Mouse (Mus musculus) myocyte (in vitro differentiated cells): ENCODE results near the gene Slc29a1. TPM values are rescaled to one million over a fixed set of nuclear protein-coding genes. Genes with fewer than 3 reads are reported as not detected.

Experiments
- H3K27me3 ChIP-seq: one replicate; pipeline ENCODE4 v1.6.1; 2011; ENCODE audit not compliant: control insufficient read depth, insufficient read depth, insufficient read length
- H3K36me3 ChIP-seq: one replicate; pipeline ENCODE4 v1.6.1; 2011; ENCODE audit not compliant: control insufficient read depth, insufficient read depth
- H3K4me2 ChIP-seq: one replicate; pipeline ENCODE4 v1.6.1; 2011; ENCODE audit warnings: low read depth, control low read depth
- H3K4me3 ChIP-seq: one replicate; pipeline ENCODE4 v1.5.1; 2011; ENCODE audit warnings: mild to moderate bottlenecking, control low read depth, moderate library complexity
- H3K79me2 ChIP-seq: one replicate; pipeline ENCODE4 v1.6.1; 2011; ENCODE audit not compliant: control insufficient read depth, insufficient read depth
- H3ac ChIP-seq: one replicate; pipeline ENCODE4 v1.6.1; 2011; ENCODE audit not compliant: control insufficient read depth, insufficient read length
- CEBPB ChIP-seq: IDR thresholded peaks from 2 replicates; pipeline ENCODE4 v1.6.1; 2011; ENCODE audit warnings: mild to moderate bottlenecking, moderate library complexity; ENCODE audit not compliant: poor library complexity, insufficient read depth, severe bottlenecking
- E2F4 ChIP-seq: IDR thresholded peaks from one replicate; pipeline ENCODE4 v1.6.1; 2011; ENCODE audit warnings: mild to moderate bottlenecking, control low read depth, moderate library complexity; ENCODE audit not compliant: insufficient read depth
- MAX ChIP-seq: IDR thresholded peaks from one replicate; pipeline ENCODE4 v1.6.1; 2011; ENCODE audit warnings: low read depth, mild to moderate bottlenecking, control low read depth
- MYOD1 ChIP-seq, 3 experiments: IDR thresholded peaks; one replicate each; pipeline ENCODE4 v1.6.1; 2011; ENCODE audit warnings: control low read depth in 2 of 3, low read depth in 2 of 3, mild to moderate bottlenecking in 2 of 3, moderate library complexity in 1 of 3; ENCODE audit not compliant: insufficient read length in 2 of 3, control insufficient read depth in 1 of 3
- MYOG ChIP-seq, 3 experiments: IDR thresholded peaks; one replicate each; pipeline ENCODE4 v1.6.1; 2011; ENCODE audit warnings: control low read depth in 2 of 3, low read depth in 2 of 3, mild to moderate bottlenecking in 2 of 3; ENCODE audit not compliant: insufficient read length in 2 of 3, control insufficient read depth in 1 of 3, insufficient read depth in 1 of 3
- POLR2A ChIP-seq: IDR thresholded peaks from one replicate; pipeline ENCODE4 v1.6.1; 2011; ENCODE audit warnings: low read depth, mild to moderate bottlenecking, control low read depth, moderate library complexity; ENCODE audit not compliant: insufficient read length
- POLR2AphosphoS2 ChIP-seq: IDR thresholded peaks from one replicate; pipeline ENCODE4 v1.6.1; 2011; ENCODE audit warnings: low read depth, control low read depth; ENCODE audit not compliant: insufficient read length
- REST ChIP-seq: IDR thresholded peaks from one replicate; pipeline ENCODE4 v1.6.1; 2011; ENCODE audit warnings: mild to moderate bottlenecking, control low read depth, moderate library complexity; ENCODE audit not compliant: insufficient read depth, insufficient read length
- SRF ChIP-seq: IDR thresholded peaks from one replicate; pipeline ENCODE4 v1.6.1; 2011; ENCODE audit warnings: low read depth; ENCODE audit not compliant: control insufficient read depth, insufficient read length
- TCF12 ChIP-seq: IDR thresholded peaks from one replicate; pipeline ENCODE4 v1.6.1; 2011; ENCODE audit warnings: mild to moderate bottlenecking, control low read depth; ENCODE audit not compliant: poor library complexity, insufficient read depth, severe bottlenecking
- TCF3 ChIP-seq: IDR thresholded peaks from one replicate; pipeline ENCODE4 v1.6.1; 2011; ENCODE audit warnings: low read depth, control low read depth; ENCODE audit not compliant: insufficient read length
- USF1 ChIP-seq: IDR thresholded peaks from one replicate; pipeline ENCODE4 v1.6.1; 2011; ENCODE audit warnings: low read depth, mild to moderate bottlenecking, control low read depth, moderate library complexity
- polyA plus RNA-seq: library from polyadenylated mRNA; unstranded; fragments of >200 nt; fragmentation: generic; extraction: Trizol; gene quantifications from one replicate; pipeline ENCODE4 v1.2.1, GENCODE M21; 2012; ENCODE audit warnings: missing spikeins

The Slc29a1 gene
- polyA plus RNA-seq, 1 experiment, result 913 TPM

DNA sequence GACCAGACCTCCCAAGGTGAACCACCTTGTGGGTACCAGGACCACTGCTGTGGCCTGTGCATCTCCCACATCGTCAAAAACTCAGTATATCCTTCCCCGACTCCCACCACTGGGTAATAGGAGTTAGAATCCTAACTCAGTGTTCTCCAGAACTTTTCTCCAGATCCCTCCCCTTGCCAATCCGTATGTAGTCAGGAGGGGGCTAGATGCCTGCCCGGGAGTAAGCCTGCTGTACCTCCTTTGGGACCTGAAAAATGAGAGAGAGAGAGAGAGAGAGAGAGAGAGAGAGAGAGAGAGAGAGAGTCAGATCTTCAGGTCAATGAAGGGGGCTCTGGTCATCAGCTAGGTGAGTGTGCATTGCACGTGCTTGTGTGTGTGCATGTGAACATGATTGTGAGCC is 34.6 kb upstream of the Slc29a1 start:
- Histone ChIP-seq H3K27me3 (no peaks in the 10 kb centered on the region), H3K4me3 (no peak overlapping the region), H3K79me2 (no peaks in the 10 kb centered on the region), H3ac (no peak overlapping the region), H3K36me3 (no peaks in the 10 kb centered on the region), H3K4me2 (no peak overlapping the region)
- TF ChIP-seq MAX (no peak), REST (no peak), TCF3 (no peak), SRF (no peak), POLR2AphosphoS2 (no peak), TCF12 (no peak), CEBPB (no peak), USF1 (no peak), MYOG (IDR thresholded peaks at IDR 0.05; ENCODE audit: control insufficient read depth in 1 of 3, insufficient read depth in 1 of 3, insufficient read length in 2 of 3, low read depth in 2 of 3) (no peak), MYOD1 (IDR thresholded peaks at IDR 0.05; ENCODE audit: control insufficient read depth in 1 of 3, insufficient read length in 2 of 3, low read depth in 2 of 3) (no peak), E2F4 (no peak), POLR2A (no peak)

DNA sequence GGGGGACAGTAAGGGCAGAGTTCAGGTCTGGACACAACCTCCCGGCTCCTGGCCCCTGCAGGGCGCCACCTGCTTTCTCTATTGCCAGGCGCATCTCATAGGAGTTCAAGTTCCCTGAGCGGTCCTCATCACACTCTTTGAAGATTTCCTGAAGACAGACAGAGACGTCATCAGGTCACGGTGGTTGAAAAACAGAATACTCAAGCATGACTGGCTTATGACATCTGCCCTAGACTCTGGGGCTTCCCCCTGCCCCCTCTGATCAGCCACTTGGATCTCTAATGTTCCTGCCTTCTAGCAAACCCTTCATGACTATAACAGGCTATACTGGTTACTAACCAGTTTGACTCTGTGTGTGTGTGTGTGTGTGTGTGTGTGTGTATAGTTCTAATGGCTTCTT is 32.5 kb upstream of the Slc29a1 start:
- no peak for TF ChIP-seq TCF12
- no peak for TF ChIP-seq REST
- TF ChIP-seq SRF, result no peak
- no peak for TF ChIP-seq E2F4
- TF ChIP-seq USF1, result no peak
- TF ChIP-seq MYOD1 (IDR thresholded peaks at IDR 0.05; ENCODE audit: control insufficient read depth in 1 of 3, insufficient read length in 2 of 3, low read depth in 2 of 3), result no peak
- no peak for TF ChIP-seq MYOG (IDR thresholded peaks at IDR 0.05; ENCODE audit: control insufficient read depth in 1 of 3, insufficient read depth in 1 of 3, insufficient read length in 2 of 3, low read depth in 2 of 3)
- no peak for TF ChIP-seq TCF3
- TF ChIP-seq CEBPB, result no peak
- no peak for TF ChIP-seq POLR2AphosphoS2
- TF ChIP-seq POLR2A, result no peak
- Histone ChIP-seq H3K36me3 (no peaks in the 10 kb centered on the region), H3K4me3 (no peak overlapping the region), H3ac (no peak overlapping the region), H3K4me2 (no peak overlapping the region), H3K27me3 (no peaks in the 10 kb centered on the region), H3K79me2 (no peaks in the 10 kb centered on the region)

DNA sequence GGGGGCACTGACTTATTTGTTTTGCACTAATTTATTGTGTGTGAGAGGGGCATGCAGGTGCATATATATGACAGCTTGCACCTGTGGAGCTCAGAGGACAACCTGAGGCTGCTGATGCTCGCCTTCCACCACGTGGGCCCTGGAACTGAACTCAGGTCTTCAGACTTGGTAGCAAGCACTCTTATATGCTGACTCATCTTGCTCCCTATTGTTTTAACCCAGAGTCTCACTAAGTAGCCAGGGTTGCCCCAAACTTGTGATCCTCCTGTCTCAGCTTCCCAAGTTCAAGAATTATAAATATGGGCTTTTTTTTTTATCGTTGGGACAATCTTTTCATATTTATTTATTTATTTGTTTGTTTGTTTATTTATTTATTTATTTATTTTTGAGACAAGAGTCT is 31.6 kb upstream of the Slc29a1 start:
- TF ChIP-seq TCF12 (no peak), POLR2A (no peak), MYOD1 (IDR thresholded peaks at IDR 0.05; ENCODE audit: control insufficient read depth in 1 of 3, insufficient read length in 2 of 3, low read depth in 2 of 3) (no peak), SRF (no peak)
- H3K4me3 ChIP-seq, result peak overlapping the region; percentile 7
- H3K4me2 ChIP-seq, result no peak overlapping the region
- H3K27me3 ChIP-seq, result no peaks in the 10 kb centered on the region
- no peaks in the 10 kb centered on the region for H3K36me3 ChIP-seq
- no peak overlapping the region for H3ac ChIP-seq
- H3K79me2 ChIP-seq, result no peaks in the 10 kb centered on the region

DNA sequence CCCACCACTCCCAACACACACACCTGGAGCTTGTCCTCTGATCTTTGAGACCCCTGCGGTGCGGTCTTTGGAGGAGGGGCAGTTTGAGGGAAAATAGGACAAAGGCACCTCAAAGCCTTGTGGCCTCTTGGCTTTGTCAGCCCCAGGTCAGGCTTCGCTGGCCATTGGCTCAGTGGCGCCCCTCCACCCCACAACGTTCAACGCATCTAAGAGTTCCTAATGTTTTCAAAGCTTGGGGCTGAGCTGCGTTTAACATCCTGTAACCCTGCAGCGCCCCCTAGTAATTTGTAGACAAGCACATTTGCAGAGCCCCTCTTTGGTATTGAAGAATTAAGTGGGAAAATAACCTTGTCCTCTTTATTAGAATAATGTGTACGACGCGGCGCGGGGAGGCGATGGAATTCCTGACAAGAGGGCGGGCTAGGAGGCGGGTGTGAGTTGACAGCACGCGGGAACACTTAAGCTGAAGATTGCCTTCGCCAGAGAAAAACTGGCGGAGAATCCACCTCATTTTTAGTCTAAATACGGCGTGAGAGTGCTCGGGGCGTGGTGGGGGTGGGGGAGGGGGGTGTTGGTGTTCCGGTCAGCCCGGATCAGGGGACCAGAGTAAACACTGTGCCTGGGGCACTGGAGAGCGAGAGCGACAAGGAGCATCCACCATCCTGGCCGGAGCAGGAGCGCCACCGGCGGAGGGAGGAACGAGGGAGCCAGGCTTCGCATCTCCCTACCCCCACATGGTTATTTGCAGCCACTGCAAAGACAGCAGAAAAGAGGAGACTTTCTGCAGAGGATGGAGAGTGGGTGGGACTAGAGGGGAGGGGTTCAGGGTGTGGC is 30.7 kb upstream of the Slc29a1 start:
- Histone ChIP-seq H3K4me2 (peak overlapping the region; percentile 62), H3ac (no peak overlapping the region), H3K4me3 (peak overlapping the region; percentile 7), H3K79me2 (no peaks in the 10 kb centered on the region), H3K36me3 (no peaks in the 10 kb centered on the region), H3K27me3 (no peaks in the 10 kb centered on the region)
- no peak for TF ChIP-seq POLR2AphosphoS2

DNA sequence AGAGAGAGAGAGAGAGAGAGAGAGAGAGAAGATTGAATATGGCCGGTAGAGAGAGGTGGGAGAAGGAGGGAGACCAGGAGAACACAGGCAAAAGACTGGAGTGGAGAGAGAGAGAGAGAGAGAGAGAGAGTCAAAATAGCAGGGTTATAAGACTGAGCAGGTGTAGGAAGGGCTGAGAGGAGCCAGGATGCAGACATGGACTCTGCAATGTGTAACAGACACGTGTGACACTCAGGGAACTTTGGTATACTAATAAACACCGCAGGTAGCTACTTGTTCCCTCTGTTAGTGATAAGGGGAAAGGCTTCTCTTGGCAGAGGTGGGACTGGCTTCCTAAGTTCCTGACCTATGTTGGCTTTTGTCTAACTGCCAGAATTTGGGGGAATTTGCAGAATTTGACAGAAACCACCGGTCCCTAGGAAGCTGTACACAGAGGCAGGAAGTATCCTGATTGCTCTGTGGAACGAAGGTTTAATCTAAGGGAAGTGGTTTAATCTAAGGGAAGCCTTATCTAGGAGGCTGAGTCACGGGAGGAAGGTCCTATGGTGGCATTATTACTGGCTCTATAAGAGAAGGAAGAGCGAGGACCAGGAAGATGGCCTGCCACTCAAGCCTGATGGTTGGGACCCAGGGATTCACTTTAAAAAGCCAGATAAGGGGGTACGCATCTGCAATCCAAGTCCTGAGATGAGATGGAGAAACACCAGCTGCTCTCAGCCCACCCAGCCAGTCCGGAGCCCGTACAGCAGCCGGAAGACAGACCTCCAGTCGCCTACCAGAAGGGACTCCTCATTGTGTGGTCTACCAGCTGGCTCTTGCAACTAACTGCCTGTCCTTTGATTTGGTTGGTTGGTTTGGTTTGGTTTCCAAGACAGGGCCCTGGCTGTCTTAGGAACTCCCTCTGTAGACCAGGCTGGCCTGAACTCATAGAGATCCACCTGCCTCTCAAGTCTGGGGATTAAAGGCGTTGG is 29.8 kb upstream of the Slc29a1 start:
- no peak for TF ChIP-seq POLR2A
- no peak for TF ChIP-seq TCF12
- no peak for TF ChIP-seq MYOG (IDR thresholded peaks at IDR 0.05; ENCODE audit: control insufficient read depth in 1 of 3, insufficient read depth in 1 of 3, insufficient read length in 2 of 3, low read depth in 2 of 3)
- TF ChIP-seq MYOD1 (IDR thresholded peaks at IDR 0.05; ENCODE audit: control insufficient read depth in 1 of 3, insufficient read length in 2 of 3, low read depth in 2 of 3), result peak in 1 of 3 experiments; percentile 7
- no peak for TF ChIP-seq REST
- H3K27me3 ChIP-seq, result no peaks in the 10 kb centered on the region
- H3K4me3 ChIP-seq, result no peak overlapping the region
- H3K79me2 ChIP-seq, result no peaks in the 10 kb centered on the region
- H3K36me3 ChIP-seq, result no peaks in the 10 kb centered on the region
- no peak overlapping the region for H3ac ChIP-seq
- peak overlapping the region; percentile 62 for H3K4me2 ChIP-seq
